Mouse (Mus musculus) stomach, embryonic 16.5 days (tissue): Measurements from ENCODE around the gene Sf3a3. TPM values are rescaled to one million over a fixed set of nuclear protein-coding genes. Genes with fewer than 3 reads are reported as not detected.

Experiments used
- ATAC-seq: fragments of 200-750 bp; cut with Nextera tagmentation; 2 replicates; pipeline ENCODE4 v1.8.0; 2017; ENCODE audit warnings: moderate number of reproducible peaks, moderate TSS enrichment; ENCODE audit not compliant: insufficient read depth, low FRiP score
- H3K27ac ChIP-seq: fragments of 300-500 bp; sonication (generic); 2 replicates; pipeline ENCODE4 v1.5.1; 2014; ENCODE audit warnings: low read length
- H3K27me3 ChIP-seq: fragments of 300-500 bp; sonication (generic); 2 replicates; pipeline ENCODE4 v1.6.1; 2014; ENCODE audit warnings: low read length, control low read depth, mixed read lengths; ENCODE audit not compliant: control insufficient read depth, insufficient read depth
- H3K36me3 ChIP-seq: fragments of 300-500 bp; sonication (generic); 2 replicates; pipeline ENCODE4 v1.6.1; 2014; ENCODE audit warnings: low read length; ENCODE audit not compliant: control insufficient read depth, insufficient read depth
- H3K4me1 ChIP-seq: fragments of 300-500 bp; sonication (generic); 2 replicates; pipeline ENCODE4 v1.6.1; 2014; ENCODE audit warnings: low read length, control low read depth, mixed read lengths; ENCODE audit not compliant: control insufficient read depth, insufficient read depth
- H3K4me2 ChIP-seq: fragments of 300-500 bp; sonication (generic); 2 replicates; pipeline ENCODE4 v1.6.1; 2014; ENCODE audit warnings: low read depth, low read length, mixed read lengths
- H3K4me3 ChIP-seq: fragments of 300-500 bp; sonication (generic); replicated peaks from 2 replicates; pipeline ENCODE4 v1.5.1; 2014; ENCODE audit warnings: mild to moderate bottlenecking, low read length
- H3K9ac ChIP-seq: fragments of 300-500 bp; sonication (generic); 2 replicates; pipeline ENCODE4 v1.6.1; 2014; ENCODE audit warnings: low read length
- H3K9me3 ChIP-seq: fragments of 300-500 bp; sonication (generic); replicated peaks from 2 replicates; pipeline ENCODE4 v1.6.1; 2016; ENCODE audit warnings: low read length, control low read depth; ENCODE audit not compliant: control insufficient read depth
- WGBS: fragments of 180-500 bp; shearing (Covaris S2); extraction: QIAGEN DNeasy Blood & Tissue Kit; methylation state at CpG from one replicate; pipeline ENCODE4 v1.1.7; 2014; 5-methylcytosine and 5-hydroxymethylcytosine counted together
- polyA plus RNA-seq: library from polyadenylated mRNA; unstranded; fragments of >200 nt; fragmentation: Nextera tagmentation; extraction: Ambion mirVana; gene quantifications from 2 replicates; pipeline ENCODE4 v1.2.1, GENCODE M21; 2015

Sf3a3 gene
- 114 and 118 TPM in 2 replicates for polyA plus RNA-seq

DNA sequence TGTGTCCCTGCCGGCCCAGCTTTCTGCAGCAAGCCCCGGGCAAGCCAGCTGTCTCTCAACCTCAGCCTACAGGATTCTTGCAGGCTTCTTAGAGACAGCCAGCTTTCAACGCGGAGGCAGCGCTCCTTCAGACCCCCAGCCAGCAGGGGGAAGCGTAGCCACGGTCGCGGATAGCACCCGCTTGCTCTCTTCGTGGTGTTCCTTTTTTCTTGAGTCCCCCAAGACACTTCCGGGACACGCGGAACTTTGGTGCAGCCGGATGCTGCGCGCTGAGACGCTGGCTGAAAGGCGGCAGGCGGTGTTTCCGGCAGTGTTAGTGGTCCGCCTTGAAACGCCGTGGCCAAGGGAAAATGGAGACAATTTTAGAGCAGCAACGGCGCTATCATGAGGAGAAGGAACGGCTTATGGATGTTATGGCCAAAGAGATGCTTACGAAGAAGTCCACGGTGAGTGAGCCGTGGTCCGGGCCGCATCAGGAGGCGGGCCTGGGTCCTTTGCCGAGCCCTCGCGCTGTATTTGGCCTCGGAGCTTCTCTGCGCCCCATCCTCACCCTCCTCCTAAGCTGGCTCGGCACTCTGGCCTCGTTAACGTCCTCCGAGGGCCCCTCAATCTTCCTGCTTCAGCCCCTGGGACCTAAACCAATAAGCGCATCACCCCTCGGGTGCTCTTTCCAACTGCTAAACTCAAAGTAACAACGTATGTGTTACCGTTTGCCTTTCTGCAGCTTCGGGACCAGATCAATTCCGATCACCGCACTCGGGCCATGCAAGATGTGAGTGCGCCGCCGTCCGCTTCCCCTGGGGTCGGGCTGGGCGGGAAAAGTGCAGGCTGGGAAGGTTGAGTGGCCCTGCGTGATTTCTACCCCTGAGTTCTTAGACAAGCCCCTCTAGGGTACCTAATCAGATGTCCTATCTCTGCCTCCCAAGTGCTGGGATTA is at the start of gene Sf3a3:
TSS of gene Sf3a3 (plus strand) at position 232 of the 937 bp plus-strand sequence.
- Histone ChIP-seq H3K4me3 (peak within 1 kb of the TSS; percentile 84), H3K4me1 (peaks cover 16% of the 10 kb centered on the region), H3K4me2 (peak within 1 kb of the TSS; percentile 74), H3K9me3 (no peaks in the 10 kb centered on the region), H3K9ac (peak within 1 kb of the TSS; percentile 91), H3K27ac (peak within 1 kb of the TSS; percentile 72), H3K36me3 (peaks cover 5% of the 10 kb centered on the region; the same call in 1 of the 2 replicates), H3K27me3 (no peaks in the 10 kb centered on the region)
- peak; percentile 93 for ATAC-seq
- WGBS: under 1% methylated on average over 57 of the region's 57 CpGs

DNA sequence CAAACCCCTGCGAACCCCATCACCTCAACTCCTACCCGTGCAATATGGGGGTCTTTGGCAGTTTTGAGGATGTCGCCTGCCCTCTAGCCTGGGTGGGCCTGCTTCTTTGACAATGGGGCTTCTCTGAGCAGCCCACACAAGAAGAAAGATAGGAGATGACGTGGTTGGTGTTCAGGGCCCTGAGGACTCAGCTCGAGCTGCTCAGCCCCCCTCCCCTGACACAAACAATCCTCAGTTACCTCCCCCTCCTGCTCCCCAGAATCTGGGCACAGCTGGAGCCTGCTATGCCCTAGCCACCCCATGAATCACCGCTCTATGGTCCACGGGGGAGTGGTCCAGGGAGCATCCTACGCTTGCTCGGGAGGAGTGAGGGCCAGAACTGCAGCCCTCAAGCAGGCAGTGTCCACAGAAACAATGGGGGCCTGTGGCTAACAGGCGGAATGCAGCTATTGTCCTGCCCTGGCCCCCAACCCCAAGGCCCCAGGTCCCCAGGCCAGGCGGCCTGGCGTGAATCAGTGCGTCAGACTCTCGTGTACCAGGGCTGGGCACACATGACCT is 47.0 kb upstream of the Sf3a3 start:
- WGBS: 42% methylated on average over 14 of the region's 14 CpGs
- Histone ChIP-seq H3K9ac (no peak overlapping the region), H3K9me3 (no peaks in the 10 kb centered on the region), H3K4me1 (0 out of 2 replicates have a peak, but pooled peaks cover 6% of the 10 kb centered on the region), H3K27me3 (peaks cover 37% of the 10 kb centered on the region), H3K4me2 (no peak overlapping the region), H3K27ac (no peak overlapping the region), H3K4me3 (no peak overlapping the region), H3K36me3 (no peaks in the 10 kb centered on the region)
- no peak for ATAC-seq

- H3K36me3 ChIP-seq: no peaks in the 10 kb centered on the region
- H3K27me3 ChIP-seq: peaks cover 35% of the 10 kb centered on the region
- H3K4me1 ChIP-seq: 0 out of 2 replicates have a peak, but pooled peaks cover 6% of the 10 kb centered on the region
- H3K27ac ChIP-seq: no peak overlapping the region
- ATAC-seq: no peak
- no peaks in the 10 kb centered on the region for H3K9me3 ChIP-seq
- no peak overlapping the region for H3K9ac ChIP-seq
- WGBS: 21% methylated on average over 8 of the region's 8 CpGs
- H3K4me3 ChIP-seq: no peak overlapping the region
- H3K4me2 ChIP-seq: no peak overlapping the region
These were observed 46.5 kb upstream of the Sf3a3 start for GRCm38 (mm10) chr4:124668078-124668477.

DNA sequence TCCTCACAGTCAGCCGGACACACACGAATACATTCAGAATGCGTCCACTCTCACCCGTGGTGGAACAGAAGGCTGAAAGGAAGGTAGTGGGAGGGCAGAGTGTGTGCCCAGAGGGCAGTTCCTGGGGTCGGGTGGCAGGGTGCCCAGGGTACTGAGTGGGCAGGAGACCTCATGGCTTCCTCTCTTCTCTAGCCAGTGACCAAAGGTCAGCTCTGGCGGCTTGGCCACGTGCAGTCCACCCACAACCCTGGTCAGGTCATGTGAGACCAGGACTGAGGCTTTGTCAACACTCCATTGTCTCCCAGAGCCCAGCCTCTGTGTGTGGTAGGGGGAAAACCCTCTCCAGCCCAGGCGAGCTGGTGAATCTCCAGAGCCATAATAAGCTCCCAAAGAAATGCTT is 44.3 kb upstream of the Sf3a3 start:
- WGBS: 60% methylated on average over 8 of the region's 8 CpGs
- H3K4me3 ChIP-seq: no peak overlapping the region
- H3K4me1 ChIP-seq: 0 out of 2 replicates have a peak, but pooled peaks cover 6% of the 10 kb centered on the region
- no peak overlapping the region for H3K27ac ChIP-seq
- no peak overlapping the region for H3K9ac ChIP-seq
- no peaks in the 10 kb centered on the region for H3K36me3 ChIP-seq
- no peaks in the 10 kb centered on the region for H3K9me3 ChIP-seq
- no peak overlapping the region for H3K4me2 ChIP-seq
- ATAC-seq: no peak
- peaks cover 22% of the 10 kb centered on the region for H3K27me3 ChIP-seq

GRCm38 (mm10) chr4:124671583-124671982 is 43.0 kb upstream of the Sf3a3 start:
- Histone ChIP-seq H3K4me3 (no peak overlapping the region), H3K9me3 (no peaks in the 10 kb centered on the region), H3K36me3 (no peaks in the 10 kb centered on the region), H3K27me3 (peaks cover 18% of the 10 kb centered on the region; the same call in 1 of the 2 replicates), H3K4me1 (0 out of 2 replicates have a peak, but pooled peaks cover 6% of the 10 kb centered on the region), H3K4me2 (no peak overlapping the region), H3K27ac (no peak overlapping the region), H3K9ac (no peak overlapping the region)
- ATAC-seq: no peak
- 25% methylated on average over 7 of the region's 7 CpGs for WGBS

DNA sequence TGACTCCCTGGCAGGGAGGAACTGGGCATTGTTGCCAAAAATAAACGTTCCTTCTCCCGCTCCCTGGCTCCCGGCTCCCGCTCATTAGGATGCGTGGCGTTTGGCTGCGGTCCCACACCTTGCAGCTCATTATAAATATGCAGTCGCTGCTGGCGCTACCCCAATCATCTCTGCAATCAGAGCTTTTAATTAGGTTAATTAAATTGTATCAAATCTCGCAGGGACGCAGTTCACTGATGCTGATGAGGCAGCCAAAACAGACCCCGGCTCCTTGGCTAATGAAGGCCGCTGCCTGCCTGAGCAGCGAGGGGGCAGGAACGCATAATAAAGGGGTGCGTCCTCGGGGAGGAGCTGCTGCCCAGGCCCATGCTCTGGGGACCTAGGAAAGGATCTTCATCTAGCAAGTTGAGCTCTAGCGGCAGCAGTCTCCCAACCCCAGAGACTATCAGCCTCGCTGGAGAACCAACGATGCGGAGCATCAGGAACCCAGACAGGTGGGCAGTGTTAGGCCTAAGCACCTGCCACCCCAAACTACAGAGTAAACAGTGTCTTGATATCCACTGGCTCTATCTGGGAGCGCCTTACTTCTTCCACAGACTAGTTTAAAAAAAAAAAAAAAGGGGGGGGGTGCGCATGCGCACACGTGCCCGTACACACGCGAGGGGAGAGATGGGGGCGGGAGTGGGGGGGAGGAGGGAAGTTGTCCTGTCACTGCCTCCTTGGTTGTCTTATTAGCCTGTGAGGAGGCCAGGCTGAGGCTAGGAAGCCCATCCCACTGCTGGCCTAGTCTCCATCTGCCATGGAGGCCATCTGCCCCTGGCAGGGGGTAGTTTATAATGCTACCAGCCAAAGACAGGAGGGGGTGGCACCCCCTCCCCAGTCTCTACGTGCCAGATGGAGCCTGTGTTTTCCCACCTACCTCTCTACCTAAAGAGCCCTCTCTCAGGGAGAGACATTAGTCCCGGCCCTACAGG is 41.9 kb upstream of the Sf3a3 start:
- H3K9ac ChIP-seq: peak overlapping the region; percentile 38; the same call in 1 of the 2 replicates
- 6% methylated on average over 28 of the region's 31 CpGs for WGBS
- peaks cover 14% of the 10 kb centered on the region; the same call in 1 of the 2 replicates for H3K27me3 ChIP-seq
- 0 out of 2 replicates have a peak, but pooled peaks cover 6% of the 10 kb centered on the region for H3K4me1 ChIP-seq
- H3K9me3 ChIP-seq: no peaks in the 10 kb centered on the region
- H3K4me2 ChIP-seq: peak overlapping the region; percentile 16; the same call in 1 of the 2 replicates
- no peak; the same call in 1 of the 2 replicates for ATAC-seq
- peaks cover 4% of the 10 kb centered on the region; the same call in 1 of the 2 replicates for H3K36me3 ChIP-seq
- no peak overlapping the region for H3K4me3 ChIP-seq
- H3K27ac ChIP-seq: no peak overlapping the region

GRCm38 (mm10) chr4:124674334-124675032 is 40.1 kb upstream of the Sf3a3 start:
- ATAC-seq: peak; percentile 37; the same call in 1 of the 2 replicates
- no peak overlapping the region for H3K9ac ChIP-seq
- WGBS: 67% methylated on average over 17 of the region's 17 CpGs

GRCm38 (mm10) chr4:124675037-124675436 is 39.5 kb upstream of the Sf3a3 start:
- Histone ChIP-seq H3K9me3 (no peaks in the 10 kb centered on the region), H3K4me1 (0 out of 2 replicates have a peak, but pooled peaks cover 6% of the 10 kb centered on the region), H3K9ac (no peak overlapping the region), H3K36me3 (peaks cover 15% of the 10 kb centered on the region; the same call in 1 of the 2 replicates), H3K27ac (no peak overlapping the region), H3K4me2 (no peak overlapping the region), H3K27me3 (peaks cover 14% of the 10 kb centered on the region; the same call in 1 of the 2 replicates), H3K4me3 (no peak overlapping the region)
- ATAC-seq: 0 out of 2 replicates have a peak, but pooled peaks have one; percentile 21
- WGBS: 2% methylated on average over 4 of the region's 4 CpGs

More at GRCm38 (mm10) chr4:124674334-124675032, 40.1 kb upstream of the Sf3a3 start:
- Histone ChIP-seq H3K27ac (no peak overlapping the region), H3K27me3 (peaks cover 14% of the 10 kb centered on the region; the same call in 1 of the 2 replicates), H3K9me3 (no peaks in the 10 kb centered on the region), H3K36me3 (peaks cover 13% of the 10 kb centered on the region; the same call in 1 of the 2 replicates), H3K4me3 (no peak overlapping the region), H3K4me1 (0 out of 2 replicates have a peak, but pooled peaks cover 6% of the 10 kb centered on the region), H3K4me2 (no peak overlapping the region)
